Mouse (Mus musculus) gastrocnemius, adult 8-10 months (tissue): ENCODE data around the gene Ndufs7. TPM values are rescaled to one million over a fixed set of nuclear protein-coding genes. Genes with fewer than 3 reads are reported as not detected.
"Not testable (repeated sequence)": the region's sequence is repeated elsewhere in the genome, so short reads cannot be mapped to it uniquely, and the experiment has no call there.

Source experiments
- DNase-seq, 2 experiments: peaks; one replicate each; pipeline ENCODE4 v3.0.0; 2022; ENCODE audit warnings: low spot score in 2 of 2
- total RNA-seq, 4 experiments: library from RNA; stranded (reverse); gene quantifications; 2 replicates each; pipeline ENCODE4 v1.2.4; 2022

The Ndufs7 gene
- total RNA-seq, 4 experiments from 2014 or later = 576 to 623 (median 605) TPM

DNA sequence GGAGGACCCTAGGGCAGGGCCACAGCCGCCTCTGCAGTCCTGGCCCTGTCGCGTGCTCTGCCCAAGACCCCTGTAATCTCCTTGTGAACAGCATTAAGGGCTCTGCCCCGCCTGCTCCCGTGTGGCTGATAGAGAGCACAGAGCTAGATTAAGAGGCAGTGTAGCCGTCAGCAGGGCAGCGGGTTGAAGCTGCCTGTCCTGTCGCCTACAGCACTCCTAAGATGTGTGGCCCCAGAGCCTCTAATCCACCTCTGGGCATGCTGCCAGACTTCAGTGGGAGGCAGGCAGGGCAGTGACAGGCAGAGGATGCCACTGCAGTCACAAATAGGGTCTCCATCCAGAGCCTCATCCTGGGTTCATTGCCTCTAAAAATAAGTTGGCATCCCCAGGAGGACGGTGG lies 6.8 kb upstream of the Ndufs7 start:
- DNase-seq = no peak

DNA sequence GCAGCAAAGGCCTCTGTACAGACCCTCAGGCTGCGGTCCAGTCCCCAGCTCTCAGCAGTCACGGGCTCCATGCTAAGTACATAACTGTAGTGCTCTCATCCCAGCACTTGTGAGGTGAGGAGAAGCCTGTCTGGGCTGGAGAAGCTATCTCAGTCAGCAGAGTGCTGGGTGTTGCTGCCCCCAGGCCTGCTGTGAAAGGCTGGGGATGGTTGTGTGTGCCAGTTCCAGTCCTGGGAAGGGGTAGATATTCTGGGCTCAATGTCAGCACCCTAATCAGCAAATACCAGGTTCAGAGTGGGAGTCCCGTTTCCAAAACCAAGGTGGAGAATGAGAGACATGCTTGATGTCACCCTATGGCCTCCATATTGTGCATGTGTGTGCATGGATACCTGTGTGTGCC lies 6.3 kb upstream of the Ndufs7 start:
- no peak for DNase-seq

DNA sequence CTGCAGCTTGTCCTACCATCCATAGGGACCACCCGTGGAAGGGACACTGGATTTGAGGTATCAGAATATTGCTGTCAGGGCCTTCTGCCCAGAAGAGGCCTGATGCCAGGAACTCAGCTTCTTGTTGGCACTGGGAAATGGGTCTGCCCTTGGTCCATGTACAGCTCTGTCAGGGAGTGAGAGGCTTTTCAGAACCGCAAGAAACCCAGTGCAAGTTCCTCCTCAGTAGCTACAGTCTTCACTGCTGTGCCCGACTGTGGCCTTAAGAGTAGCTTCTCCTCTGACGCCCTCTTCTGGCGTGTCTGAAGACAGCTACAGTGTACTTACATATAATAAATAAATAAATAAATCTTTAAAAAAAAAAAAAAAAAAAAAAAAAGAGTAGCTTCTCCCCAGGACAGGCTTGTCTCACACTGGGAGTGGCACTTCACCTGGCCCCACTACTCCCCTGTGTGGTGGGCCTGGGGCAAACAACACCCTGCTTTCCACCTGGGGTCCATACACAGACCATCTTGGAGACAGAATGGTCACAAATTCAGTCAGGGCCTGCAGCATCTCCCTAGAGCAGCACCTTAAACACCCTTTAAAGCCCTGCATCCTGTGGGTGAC lies 4.0 kb upstream of the Ndufs7 start:
- DNase-seq = no peak

DNA sequence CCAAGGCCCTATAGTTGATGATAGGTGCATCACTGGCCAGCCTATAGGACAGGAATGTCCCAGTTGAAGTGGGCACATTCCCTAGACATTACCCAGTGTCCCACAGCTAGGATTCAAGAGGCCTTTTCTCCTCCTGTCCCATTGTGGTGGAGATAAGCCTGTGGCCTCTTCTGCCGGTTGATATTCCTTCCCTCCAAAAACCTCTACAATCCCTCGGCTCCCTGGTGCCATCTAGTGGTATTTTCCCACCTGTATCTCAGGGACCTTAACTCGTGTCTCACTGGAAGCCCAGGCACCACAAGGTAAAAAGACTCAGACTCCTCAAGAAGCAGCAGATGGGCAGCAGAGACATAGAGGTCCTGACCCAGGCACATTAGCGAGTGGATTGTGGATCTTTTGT lies 3.3 kb upstream of the Ndufs7 start:
- peak; percentile 53 to 66 for DNase-seq

DNA sequence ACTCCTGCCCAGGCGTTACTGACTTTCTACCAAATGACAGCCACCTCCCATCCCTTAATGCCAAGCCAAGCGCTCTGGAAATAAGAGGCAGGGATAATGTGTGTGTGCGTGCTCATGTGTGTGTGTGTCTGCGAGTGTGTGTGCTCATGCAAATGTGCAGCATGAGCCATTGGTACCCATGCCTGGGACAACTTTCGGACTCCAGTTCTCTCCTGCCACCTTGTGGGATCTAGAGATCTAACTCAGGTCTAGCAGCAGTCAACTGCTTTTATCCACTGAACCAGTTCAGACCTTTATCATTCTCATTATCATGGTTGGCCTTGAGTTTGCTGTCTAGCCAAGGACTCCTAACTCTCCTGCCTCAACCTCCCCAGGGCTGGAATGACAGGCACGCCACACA lies 1.1 kb upstream of the Ndufs7 start:
- DNase-seq = no peak

DNA sequence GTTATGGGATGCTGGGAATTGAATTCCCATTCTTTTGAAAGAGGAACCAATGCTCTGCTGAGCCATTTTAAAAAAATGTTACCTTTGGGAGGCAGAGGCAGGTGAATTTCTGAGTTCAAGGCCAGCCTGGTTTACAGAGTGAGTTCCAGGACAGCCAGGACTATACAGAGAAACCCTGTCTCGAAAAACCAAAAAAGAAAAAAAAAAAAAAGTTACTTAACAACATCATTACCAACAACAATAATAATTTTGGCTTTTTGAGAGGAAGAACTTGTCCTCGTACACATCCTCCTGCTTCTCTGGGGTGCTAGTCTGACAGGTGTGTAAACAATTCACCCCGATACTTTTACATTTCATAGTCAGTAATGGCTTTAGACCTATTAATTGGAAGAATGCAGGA lies 484 bp upstream of the Ndufs7 start:
- DNase-seq = not testable (repeated sequence)

DNA sequence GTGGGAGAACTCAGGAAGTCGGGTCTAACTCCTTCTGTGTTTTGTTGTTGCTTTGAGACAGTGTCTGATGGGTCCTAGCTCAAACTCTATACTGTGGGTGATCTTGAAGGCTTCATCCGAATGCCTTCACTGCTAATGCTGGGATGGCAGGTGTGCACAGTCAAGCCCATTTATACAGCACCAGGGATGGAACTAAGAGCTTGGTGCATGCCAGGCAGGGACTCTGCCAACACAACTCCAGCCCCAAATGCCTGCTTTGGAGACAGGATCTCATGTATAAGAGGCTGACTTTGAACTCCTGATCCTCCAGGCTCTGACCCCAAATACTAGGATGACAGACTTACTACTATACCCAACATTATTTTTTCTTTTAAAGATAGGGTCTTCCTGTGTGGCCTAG lies 1.1 kb downstream of the Ndufs7 start:
- no peak for DNase-seq

DNA sequence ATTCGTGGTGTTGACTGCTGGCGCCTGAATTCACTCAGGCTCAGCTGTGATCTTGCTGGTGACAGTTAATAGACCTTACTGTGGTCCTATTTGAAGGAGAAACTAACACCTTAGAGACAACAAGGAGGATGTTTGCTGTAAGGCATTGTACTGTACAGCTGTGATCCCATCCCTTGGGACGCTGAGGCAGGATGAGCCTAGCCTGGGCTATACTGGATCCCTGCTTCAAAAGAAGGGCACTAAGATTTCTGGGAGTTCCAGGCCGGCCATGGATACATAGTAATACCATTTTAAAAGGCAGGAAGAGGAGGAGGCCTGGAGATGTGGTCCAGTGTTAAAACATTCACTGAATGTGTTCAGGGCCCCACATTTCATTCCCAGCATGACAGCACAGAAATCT lies 1.7 kb downstream of the Ndufs7 start:
- DNase-seq = no peak

DNA sequence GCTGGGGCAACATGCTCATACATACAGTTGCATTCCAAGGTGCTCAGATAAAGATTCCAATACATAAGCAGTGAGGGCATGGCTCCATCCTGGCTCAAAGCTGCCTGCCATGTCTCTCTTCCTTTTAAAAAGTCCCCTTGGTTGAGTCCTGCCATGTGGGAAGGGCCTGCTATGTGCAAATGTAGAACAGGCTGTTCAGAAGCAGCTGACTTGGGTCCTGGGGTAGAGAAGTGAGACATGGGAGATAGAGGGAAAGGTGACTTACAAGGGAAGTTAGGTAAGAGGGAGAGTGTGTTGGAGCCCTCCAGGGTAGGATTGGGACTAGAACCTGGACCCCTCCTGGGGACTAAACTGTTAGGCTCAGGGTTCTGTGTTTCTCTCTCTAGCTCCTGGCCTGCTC lies 3.1 kb downstream of the Ndufs7 start:
- DNase-seq = no peak

DNA sequence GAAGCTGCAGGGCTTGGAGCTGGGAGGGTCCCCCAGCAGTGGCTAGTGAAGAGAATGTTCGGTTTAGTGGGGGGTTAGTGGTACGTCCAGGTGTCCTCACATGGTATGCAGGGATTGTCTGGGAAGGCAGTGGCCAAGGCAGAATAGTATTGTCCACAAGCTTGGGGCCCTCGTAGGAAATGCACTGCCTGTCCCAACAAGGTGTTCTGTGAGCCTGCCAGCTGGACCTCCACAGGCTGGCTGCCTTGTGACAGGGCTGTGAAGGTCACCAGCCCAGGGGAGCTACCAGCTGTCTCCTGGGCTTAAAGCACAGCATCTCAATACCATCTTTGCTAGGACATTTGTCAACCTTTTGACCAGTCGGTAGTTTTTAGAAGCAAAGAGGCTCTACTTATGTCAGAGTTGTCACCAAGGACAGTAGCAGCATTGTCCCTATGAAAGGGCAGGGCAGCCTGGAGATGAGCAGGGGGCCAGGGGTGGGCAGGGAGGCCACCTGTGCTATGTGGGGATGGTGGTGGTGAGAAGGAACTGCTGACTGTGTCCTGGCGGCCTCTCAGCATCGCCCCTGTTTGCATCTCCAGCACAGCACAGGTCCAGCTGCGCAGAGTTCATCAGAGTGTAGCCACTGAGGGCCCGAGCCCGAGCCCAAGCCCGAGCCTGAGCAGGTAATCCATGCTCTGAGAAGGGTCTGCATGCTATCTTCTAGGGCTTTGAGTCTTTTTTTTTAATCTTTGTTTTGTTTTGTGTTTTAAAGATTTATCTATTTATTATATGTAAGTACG lies 3.8 kb downstream of the Ndufs7 start:
- DNase-seq = peak in 1 of 2 experiments; percentile 51

DNA sequence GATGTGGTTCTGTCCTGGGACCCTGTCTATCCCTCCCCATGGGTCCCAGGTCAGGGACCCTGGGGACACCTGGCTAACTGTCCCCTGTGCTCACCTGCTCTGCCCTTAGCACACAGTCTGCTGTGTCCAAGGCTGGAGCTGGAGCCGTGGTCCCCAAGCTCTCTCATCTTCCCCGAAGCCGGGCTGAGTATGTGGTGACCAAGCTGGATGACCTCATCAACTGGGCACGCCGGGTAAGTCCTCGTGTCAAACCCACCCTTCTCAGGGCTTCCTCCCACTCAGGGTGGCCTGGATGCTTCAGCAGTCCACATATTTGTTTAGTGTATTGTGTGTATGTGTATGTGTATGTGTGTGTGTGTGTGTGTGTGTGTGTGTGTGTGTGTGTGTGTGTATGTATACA lies 4.6 kb downstream of the Ndufs7 start:
- DNase-seq = no peak

DNA sequence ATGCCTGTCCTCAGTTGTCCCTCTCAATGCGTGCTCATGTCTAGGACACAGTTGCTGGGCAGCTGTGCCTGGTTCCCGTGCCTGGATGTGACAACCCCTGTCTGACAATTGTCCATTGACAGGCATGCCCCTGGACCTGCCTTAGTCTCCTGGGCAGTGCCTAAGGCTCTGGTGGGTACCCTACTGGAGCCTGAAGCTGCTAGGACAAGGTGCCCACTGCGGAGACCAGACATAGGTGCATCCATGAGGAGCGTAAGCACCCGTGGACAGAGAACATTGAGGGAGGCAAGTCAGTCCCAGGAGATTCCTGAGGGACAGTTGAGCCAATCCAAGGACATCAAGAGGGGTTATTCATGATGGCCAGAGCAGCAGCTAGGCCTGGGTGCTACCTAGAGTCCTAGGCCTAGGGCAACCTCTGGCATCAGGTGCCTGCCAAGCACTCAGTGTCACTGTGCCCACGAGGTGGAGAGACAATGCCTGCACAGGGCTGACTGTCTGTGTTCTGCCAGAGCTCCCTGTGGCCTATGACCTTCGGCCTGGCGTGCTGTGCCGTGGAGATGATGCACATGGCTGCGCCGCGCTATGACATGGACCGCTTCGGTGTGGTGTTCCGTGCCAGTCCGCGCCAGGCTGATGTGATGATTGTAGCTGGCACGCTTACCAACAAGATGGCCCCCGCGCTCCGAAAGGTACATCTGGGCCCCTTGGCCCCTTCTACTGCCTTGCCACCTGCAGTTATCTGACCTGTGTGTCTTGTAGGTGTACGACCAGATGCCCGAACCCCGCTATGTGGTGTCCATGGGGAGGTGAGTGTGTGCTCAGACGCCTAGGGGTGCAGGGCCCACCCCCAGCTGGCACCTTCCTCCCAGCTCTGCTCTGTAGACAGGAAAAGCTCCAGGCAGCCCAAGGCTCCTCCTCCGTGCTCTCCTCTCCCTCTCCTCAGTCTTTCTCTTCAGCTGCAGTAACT lies 5.7 kb downstream of the Ndufs7 start:
- DNase-seq = no peak

DNA sequence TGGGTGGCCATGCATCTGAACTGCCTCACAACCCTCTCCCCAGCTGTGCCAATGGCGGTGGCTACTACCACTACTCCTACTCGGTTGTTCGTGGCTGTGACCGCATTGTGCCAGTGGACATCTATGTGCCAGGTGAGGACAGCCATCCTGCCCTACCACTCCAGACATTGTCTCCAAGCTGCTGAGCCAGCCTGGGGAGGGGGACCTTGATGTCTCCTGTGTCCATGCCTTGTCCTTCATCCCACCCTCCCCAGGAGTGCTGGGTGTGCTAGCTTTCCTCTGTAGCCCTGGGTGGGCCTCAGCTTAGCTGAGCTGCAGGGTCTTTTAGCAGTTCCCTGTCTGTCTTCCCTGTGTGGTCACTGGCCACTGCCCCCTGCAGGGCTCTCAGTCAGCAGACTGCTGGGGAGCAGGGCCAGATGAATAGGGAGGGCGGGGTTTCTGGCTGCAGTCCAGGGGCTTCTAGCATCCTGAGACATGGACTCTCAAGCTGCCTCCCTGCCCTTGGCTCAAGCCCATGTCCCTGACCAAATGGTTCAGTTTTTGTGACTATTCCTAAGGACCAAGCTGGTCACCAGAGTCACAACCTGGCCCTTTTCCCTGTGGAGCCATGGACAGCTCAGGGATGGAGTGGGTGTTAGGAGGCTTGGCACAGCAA lies 7.1 kb downstream of the Ndufs7 start:
- DNase-seq = no peak

DNA sequence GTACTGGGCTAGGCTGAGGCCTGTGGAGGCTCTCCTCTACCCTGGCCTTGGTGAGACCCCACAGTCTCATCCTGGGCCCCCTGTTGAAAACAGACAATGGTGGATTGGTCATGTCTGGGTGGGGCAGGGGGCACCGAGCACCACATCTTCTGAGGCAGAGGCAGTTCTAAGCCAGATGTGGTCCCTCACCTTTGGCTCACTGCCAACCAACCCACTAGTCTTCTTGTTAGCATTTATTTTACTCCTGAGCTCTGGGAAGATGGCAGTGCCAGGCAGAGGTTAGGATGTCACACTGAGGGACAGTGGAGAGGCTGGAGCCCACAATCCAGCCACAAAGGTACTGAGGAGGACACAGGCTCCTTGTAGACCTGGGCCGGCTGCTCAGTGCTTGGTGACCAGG lies 9.0 kb downstream of the Ndufs7 start:
- DNase-seq = no peak

DNA sequence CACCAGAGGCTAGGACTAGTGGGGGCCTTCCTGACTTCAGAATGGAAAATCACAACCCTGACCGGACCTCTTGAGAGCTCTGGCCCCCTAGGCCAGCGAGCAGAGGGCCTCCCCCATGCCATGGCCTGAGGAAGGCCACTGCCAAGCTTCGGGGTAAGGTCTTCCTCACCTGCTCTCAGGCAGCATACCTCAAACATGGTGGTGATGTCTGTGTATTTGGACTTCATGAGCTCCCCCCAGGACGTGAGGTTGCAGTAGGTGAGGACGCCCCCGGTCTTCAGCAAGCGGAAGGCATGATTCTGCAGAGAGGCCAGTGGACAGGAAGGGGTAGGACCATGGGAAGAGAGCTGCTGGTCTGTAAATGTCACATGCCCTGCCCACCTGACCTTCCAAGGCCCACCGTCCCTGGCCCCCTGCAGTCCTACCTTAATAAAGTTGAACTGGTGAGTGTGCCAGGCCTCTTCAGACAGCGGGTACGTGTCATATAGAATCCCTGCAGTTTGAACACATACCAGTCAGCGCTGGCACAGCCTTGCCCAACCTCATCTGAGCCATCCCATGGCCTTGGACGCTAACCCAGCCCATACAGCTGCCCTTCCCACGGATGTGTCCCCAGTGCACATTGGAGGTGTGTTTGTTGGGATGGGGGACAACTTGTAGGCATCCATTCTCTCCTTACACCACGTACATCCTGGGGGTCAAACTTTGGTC lies 10.0 kb downstream of the Ndufs7 start:
- no peak for DNase-seq

DNA sequence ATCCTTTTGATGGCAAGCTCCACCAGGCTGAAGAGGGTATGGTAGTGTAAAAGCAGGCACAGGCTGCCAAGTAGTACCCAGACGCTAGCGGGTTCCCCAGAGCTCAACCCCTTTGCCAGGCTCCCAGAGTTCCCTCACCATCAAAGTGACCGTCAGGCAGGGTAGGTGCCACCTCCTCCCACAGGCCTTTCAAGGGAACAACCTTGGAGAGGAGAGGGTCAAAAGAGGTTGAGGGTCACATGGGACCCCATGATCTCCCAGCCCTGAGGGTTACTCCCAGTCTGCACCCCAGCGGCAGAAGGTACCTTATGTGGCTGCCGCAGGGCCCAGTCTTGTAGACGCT lies 10.5 kb downstream of the Ndufs7 start:
- no peak for DNase-seq

DNA sequence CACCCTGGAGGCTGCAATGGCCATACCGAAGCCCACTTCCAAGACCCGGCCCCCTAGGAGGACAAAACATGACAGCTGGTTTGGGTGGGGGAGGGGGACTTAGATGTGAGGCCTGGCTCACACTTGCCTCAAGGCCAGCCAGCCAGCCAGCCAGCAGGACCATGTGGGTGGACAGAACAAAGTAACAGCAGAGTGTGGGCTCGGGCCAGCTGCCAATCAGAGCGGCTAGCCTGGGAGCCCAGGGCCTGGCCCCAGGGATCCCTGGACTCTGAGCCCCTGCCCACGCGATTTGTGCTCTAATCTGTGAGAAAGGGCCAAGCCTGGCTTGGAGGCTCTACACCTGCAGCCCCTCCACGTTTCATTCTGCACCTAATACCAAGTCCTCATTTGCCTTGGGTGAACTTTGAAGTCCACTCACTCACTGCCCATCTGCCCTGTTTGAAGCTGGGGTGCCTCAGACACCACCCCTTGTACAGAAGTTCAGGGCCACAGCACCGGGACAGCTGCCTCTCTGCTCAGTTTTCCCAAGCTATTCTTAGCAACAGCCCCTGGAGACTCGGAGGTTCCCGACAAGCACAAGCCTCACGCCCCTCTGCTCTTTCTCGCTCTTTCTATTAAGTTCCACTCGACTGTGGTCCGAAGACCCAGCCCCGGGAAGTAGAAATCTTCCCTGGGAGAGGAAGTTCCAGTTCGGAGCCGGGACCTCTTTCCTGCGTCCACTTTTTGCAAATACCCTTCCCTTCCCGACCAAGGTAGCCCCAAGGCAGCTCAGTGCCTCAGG lies 11.1 kb downstream of the Ndufs7 start:
- peak; percentile 42 to 62 for DNase-seq

DNA sequence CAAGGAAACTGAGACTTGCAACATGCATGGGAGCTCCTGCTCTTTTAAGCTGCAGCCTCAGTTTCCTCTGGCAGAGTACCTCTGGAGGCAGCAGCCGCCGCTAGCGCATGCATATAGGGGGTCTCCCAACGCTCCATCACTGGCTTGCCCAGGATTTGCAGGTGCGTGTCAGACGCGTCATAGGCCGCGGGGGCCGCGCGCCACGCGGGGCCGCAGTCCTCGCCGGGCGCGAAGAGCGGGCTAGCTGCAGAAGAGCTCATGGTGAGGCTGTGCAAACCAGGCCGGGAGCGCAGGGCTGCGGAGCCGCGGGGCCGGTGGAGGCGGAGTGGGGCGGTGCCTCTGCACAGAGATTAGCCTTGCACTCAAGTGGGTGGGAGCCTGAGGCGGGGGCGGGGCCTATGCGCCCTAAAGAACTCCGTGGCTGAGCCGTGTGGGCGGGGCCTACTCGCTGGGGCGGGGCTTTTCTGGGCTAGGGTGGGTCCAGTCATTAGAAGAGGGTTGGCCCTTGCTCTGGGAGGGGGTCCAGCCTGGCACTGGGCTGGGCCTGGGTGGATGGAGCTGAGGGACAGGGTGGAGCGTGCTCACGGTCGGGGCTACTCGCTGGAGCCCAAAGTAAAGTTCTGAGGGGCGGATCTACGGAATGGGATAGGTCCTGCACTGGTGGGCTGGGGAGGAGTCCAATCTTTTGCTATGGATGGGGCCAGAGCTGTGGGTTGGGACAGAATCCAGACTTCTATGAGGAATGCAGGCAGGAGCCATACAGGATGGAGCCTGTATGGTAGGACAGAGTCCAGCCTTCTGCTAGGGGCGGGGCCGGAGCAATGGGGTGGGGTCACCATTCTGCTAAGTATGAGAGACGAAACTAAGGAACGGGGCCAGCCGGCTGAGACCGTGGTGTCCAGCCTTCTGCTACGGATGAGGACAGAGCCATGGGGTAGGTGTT lies 12.0 kb downstream of the Ndufs7 start, which contains the start of the genes Gamt and Dazap1:
Gene Gamt, minus strand, starts transcription at position 371 of the 943 bp plus-strand sequence.
Gene Dazap1, plus strand, starts transcription at position 845 of the 943 bp plus-strand sequence.
- peak; percentile 97 for DNase-seq

DNA sequence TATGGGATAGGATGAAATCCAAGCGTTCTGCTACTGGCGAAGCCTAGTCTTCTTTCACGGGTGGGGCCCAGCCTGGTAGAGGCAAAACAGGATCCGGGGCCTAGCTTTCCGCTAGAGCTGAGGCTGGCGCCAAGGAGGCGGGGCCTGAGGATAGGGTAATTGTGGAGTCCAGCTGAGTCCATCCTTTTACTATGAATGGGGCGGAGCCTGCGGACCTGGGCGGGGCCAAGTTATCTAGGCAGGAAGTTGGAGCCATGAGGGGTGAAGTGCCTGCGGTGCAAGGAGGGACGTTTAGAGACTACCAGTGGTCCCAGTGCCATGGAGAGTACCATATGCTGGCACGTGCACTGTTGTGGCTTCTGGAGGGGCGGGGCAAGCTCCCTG lies 12.7 kb downstream of the Ndufs7 start:
- DNase-seq = peak; percentile 99
